ENCODE assay signal across 8 mouse cellular contexts in genomic region chr5:64865219-64865964, GRCm38 (mm10).
DNase-seq lines count a peak whose midpoint lies in the region; ATAC-seq and TF ChIP-seq lines count a peak whose summit lies in the region.
"Had no signal": no experiment of that assay in that cellular context is flagged by ENCODE, and none has a peak within 500 bp of the region (broad histone marks: within the 10 kb centered on the region; RNA-seq: fewer than 3 reads in every experiment).

No protein-coding gene starts in this region.

- H3K27ac ChIP-seq in lung, embryonic 15.5 days, result peak overlapping the region; percentile 79
- peak overlapping the region; percentile 82 for H3K27ac ChIP-seq in bone marrow, adult 2 months (ENCODE audit: control insufficient read depth, insufficient read depth, low read depth, low read length, poor library complexity)
- H3K27ac ChIP-seq in limb, embryonic 12.5 days, result peak overlapping the region; percentile 53; the same call in 1 of the 2 replicates

- DNase-seq in lung, adult 2 months, result no peak
- DNase-seq in spleen, postnatal 36 days (ENCODE audit: low spot score in 2 of 2), result peak; percentile 52 to 64
- DNase-seq in frontal cortex, adult 2 months (ENCODE audit: extremely low spot score in 1 of 2, low spot score in 1 of 2), result no peak
- no peak for DNase-seq in adrenal gland, postnatal 4 days (ENCODE audit: low spot score in 2 of 2)
- DNase-seq: right cerebral cortex, postnatal 25 days had no signal

- H3K36me3 ChIP-seq in lung, embryonic 15.5 days, result no peaks in the 10 kb centered on the region
- no peaks in the 10 kb centered on the region for H3K36me3 ChIP-seq in limb, embryonic 12.5 days

- no peak overlapping the region for H3K4me2 ChIP-seq in lung, embryonic 15.5 days
- no peak overlapping the region for H3K4me2 ChIP-seq in limb, embryonic 12.5 days

- ATAC-seq in lung, embryonic 15.5 days (ENCODE audit: borderline replicate concordance, extremely low read depth, low FRiP score, low TSS enrichment), result no peak
- no peak for ATAC-seq in limb, embryonic 12.5 days (ENCODE audit: insufficient number of reproducible peaks, insufficient read depth, low FRiP score, low TSS enrichment, low read depth)

- peaks cover 41% of the 10 kb centered on the region for H3K4me1 ChIP-seq in lung, embryonic 15.5 days
- peaks cover 22% of the 10 kb centered on the region for H3K4me1 ChIP-seq in lung, adult 2 months (ENCODE audit: control insufficient read depth, insufficient read depth, low read length)
- peaks cover 6% of the 10 kb centered on the region; the same call in 1 of the 2 replicates for H3K4me1 ChIP-seq in bone marrow, adult 2 months (ENCODE audit: control insufficient read depth, insufficient read depth, low read length)
- H3K4me1 ChIP-seq in limb, embryonic 12.5 days (replicated peaks), result peaks cover 23% of the 10 kb centered on the region

- no peak for TF ChIP-seq POLR2A in lung, adult 2 months (IDR thresholded peaks at IDR 0.05; ENCODE audit: borderline replicate concordance, extremely low read depth, low read depth, low read length)
- no peak for TF ChIP-seq POLR2A in bone marrow, adult 2 months (IDR thresholded peaks at IDR 0.05; ENCODE audit: borderline replicate concordance, control insufficient read depth, low read depth, low read length)

- TF ChIP-seq CTCF in lung, adult 2 months (IDR thresholded peaks at IDR 0.05; ENCODE audit: insufficient read depth, low read length), result no peak
- TF ChIP-seq CTCF in bone marrow, adult 2 months (IDR thresholded peaks at IDR 0.05; ENCODE audit: control insufficient read depth, insufficient read depth, low read length), result no peak

- no peaks in the 10 kb centered on the region for H3K9me3 ChIP-seq in lung, embryonic 15.5 days
- H3K9me3 ChIP-seq in limb, embryonic 12.5 days, result peaks cover 5% of the 10 kb centered on the region; the same call in 1 of the 2 replicates

- H3K9ac ChIP-seq in lung, embryonic 15.5 days, result no peak overlapping the region
- H3K9ac ChIP-seq in limb, embryonic 12.5 days (replicated peaks), result no peak overlapping the region

- H3K4me3 ChIP-seq in lung, embryonic 15.5 days, result no peak overlapping the region
- no peak overlapping the region for H3K4me3 ChIP-seq in lung, adult 2 months (replicated peaks; ENCODE audit: extremely low read depth, low read depth, low read length)
- no peak overlapping the region for H3K4me3 ChIP-seq in bone marrow, adult 2 months (replicated peaks; ENCODE audit: control insufficient read depth, low read depth, low read length)
- no peak overlapping the region for H3K4me3 ChIP-seq in limb, embryonic 12.5 days (replicated peaks)

- no peaks in the 10 kb centered on the region for H3K27me3 ChIP-seq in lung, embryonic 15.5 days
- no peaks in the 10 kb centered on the region for H3K27me3 ChIP-seq in limb, embryonic 12.5 days

- WGBS in lung, embryonic 15.5 days, result 74% methylated on average over 12 of the region's 12 CpGs
- 78% methylated on average over 12 of the region's 12 CpGs for WGBS in lung, adult 2 months
- 47% methylated on average over 12 of the region's 12 CpGs for WGBS in bone marrow, adult 2 months
- WGBS in limb, embryonic 12.5 days, result 79% methylated on average over 12 of the region's 12 CpGs

Comparison
In these comparisons a context has a peak if more than half of its experiments do, and no peak if none do; other contexts are left out.
1. DNase-seq: peak in spleen, postnatal 36 days (2 of 2); none in lung, adult 2 months (single experiment), frontal cortex, adult 2 months (0 of 2) and adrenal gland, postnatal 4 days (0 of 2).
2. Peak in every context shown above with its lines, with median percentiles within 50 percentile points of each other: H3K27ac ChIP-seq.